Mouse (Mus musculus) liver, postnatal 0 days (tissue): ENCODE data around the gene C2cd3.

Experiments used
- CTCF ChIP-seq: sonication (generic); IDR thresholded peaks from 2 replicates; pipeline ENCODE4 v1.5.1; 2016; ENCODE audit warnings: antibody characterized with exemption, low read depth
- EP300 ChIP-seq: IDR thresholded peaks from 2 replicates; pipeline ENCODE4 v1.6.1; 2016; ENCODE audit warnings: antibody characterized with exemption, low read depth, mild to moderate bottlenecking

GRCm38 (mm10) chr7:100493484-100494414 lies 121.7 kb downstream of the C2cd3 start:
- TF ChIP-seq CTCF (no peak), EP300 (no peak; the same call in 1 of the 2 replicates)
